Mouse (Mus musculus) midbrain, embryonic 12.5 days (tissue): ENCODE data around the gene Palmd. TPM values are rescaled to one million over a fixed set of nuclear protein-coding genes. Genes with fewer than 3 reads are reported as not detected.

Experiments
- ATAC-seq: fragments of 200-750 bp; cut with Nextera tagmentation; 2 replicates; pipeline ENCODE4 v1.8.0; 2017; ENCODE audit warnings: low read depth, moderate TSS enrichment, moderate library complexity; ENCODE audit not compliant: low FRiP score
- H3K27ac ChIP-seq: fragments of 300-500 bp; sonication (generic); replicated peaks from 2 replicates; pipeline ENCODE4 v1.5.1; 2016; ENCODE audit warnings: mild to moderate bottlenecking
- H3K27me3 ChIP-seq: fragments of 300-500 bp; sonication (generic); 2 replicates; pipeline ENCODE4 v1.6.1; 2016; ENCODE audit warnings: mild to moderate bottlenecking
- H3K36me3 ChIP-seq: fragments of 300-500 bp; sonication (generic); 2 replicates; pipeline ENCODE4 v1.6.1; 2016
- H3K4me1 ChIP-seq: fragments of 300-500 bp; sonication (generic); 2 replicates; pipeline ENCODE4 v1.6.1; 2016
- H3K4me2 ChIP-seq: fragments of 300-500 bp; sonication (generic); replicated peaks from 2 replicates; pipeline ENCODE4 v1.6.1; 2016; ENCODE audit warnings: mild to moderate bottlenecking, moderate library complexity
- H3K4me3 ChIP-seq: fragments of 300-500 bp; sonication (generic); 2 replicates; pipeline ENCODE4 v1.5.1; 2016; ENCODE audit warnings: mild to moderate bottlenecking
- H3K9ac ChIP-seq: fragments of 300-500 bp; sonication (generic); replicated peaks from 2 replicates; pipeline ENCODE4 v1.6.1; 2016; ENCODE audit warnings: mild to moderate bottlenecking, moderate library complexity
- H3K9me3 ChIP-seq: fragments of 300-500 bp; sonication (generic); 2 replicates; pipeline ENCODE4 v1.6.1; 2016; ENCODE audit warnings: mild to moderate bottlenecking
- WGBS: fragments of 180-500 bp; shearing (Covaris S2); methylation state at CpG from one replicate; pipeline ENCODE4 v1.1.7; 2016; 5-methylcytosine and 5-hydroxymethylcytosine counted together
- polyA plus RNA-seq: library from polyadenylated mRNA; unstranded; fragments of >200 nt; fragmentation: Nextera tagmentation; extraction: Ambion mirVana; gene quantifications from 2 replicates; pipeline ENCODE4 v1.2.1, GENCODE M21; 2016

The Palmd gene
- polyA plus RNA-seq, 1 experiment from 2014 or later = 6.5 TPM

DNA sequence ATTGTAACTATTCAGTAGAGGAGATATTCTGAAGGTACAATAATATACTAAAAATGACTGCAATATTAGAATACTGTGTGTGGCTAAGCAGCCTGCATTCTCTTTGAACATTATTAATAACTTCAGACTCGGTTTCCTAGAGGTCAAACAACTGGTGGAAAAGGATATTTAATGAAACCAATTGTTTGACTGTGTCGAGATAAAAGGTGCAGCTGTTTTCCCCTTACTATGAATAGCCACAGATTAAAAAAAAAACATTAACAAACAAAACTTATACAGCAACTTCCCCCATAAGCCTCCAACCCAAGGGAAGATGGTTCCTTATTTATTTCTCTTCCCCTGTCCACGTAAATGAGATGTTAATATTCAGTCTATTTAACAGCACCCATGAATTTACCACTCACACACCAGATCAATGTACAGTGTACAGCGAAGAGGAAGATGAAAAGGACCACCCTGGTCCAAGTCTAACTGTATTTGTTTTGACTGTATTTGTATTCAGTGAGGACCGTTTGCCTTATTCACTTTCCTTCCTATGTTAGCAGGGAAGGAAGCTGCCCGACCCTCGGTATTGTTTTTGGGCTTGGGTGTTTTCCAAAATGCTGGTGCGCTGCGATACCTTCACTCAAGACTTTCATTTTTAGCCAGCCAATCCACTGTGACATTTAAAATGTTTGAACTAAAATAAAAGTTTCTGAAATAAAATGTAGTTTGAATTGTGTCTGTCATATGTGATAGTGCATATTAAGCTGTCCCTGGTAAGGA is 13.2 kb upstream of the Palmd start:
- peaks cover 3% of the 10 kb centered on the region; the same call in 1 of the 2 replicates for H3K36me3 ChIP-seq
- no peaks in the 10 kb centered on the region for H3K27me3 ChIP-seq
- no peak overlapping the region for H3K4me3 ChIP-seq
- peaks cover 6% of the 10 kb centered on the region for H3K9me3 ChIP-seq
- H3K4me1 ChIP-seq = peaks cover 21% of the 10 kb centered on the region
- H3K9ac ChIP-seq = no peak overlapping the region
- H3K4me2 ChIP-seq = no peak overlapping the region
- ATAC-seq = no peak
- H3K27ac ChIP-seq = no peak overlapping the region
- WGBS = 84% methylated on average over 9 of the region's 9 CpGs

DNA sequence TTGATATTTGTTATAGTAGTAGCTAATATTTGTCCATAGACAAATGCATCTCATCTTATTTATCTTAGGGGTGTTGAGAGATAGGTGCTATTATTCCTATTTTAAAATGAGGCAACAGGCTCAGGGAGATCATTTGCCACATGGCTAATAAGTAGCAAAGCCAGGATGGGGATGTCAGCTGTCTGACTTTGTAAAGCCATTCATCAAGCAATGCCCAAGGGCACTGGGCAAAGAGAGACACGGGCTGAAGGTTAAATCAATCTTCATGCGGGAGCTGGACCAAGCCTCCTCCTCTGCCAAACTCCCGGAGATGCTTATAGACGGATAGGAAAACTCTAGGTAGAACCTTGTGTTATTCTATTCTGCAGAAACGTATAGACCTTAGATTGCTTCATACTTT is 999 bp upstream of the Palmd start:
- H3K9me3 ChIP-seq = no peaks in the 10 kb centered on the region

DNA sequence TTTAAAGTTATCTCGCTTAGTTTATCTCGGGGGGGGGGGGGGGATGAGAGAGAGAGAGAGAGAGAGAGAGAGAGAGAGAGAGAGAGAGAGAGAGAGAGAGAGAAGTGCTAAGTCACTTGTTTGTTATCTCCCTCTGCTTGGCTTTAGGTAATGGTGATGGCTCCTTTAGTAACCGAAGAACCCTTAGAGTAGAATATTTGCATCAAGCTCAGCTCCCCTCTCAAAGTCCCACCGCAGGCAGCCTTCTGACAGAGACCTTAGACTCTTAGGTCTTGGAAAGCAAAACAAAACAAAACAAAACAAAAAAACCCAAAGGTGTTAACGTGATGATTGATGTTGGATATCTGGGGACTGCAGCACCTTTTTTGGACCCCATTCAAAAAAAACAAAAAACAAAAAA is 216 bp upstream of the Palmd start:
- Histone ChIP-seq H3K36me3 (no peaks in the 10 kb centered on the region), H3K4me1 (peaks cover 14% of the 10 kb centered on the region), H3K27me3 (no peaks in the 10 kb centered on the region), H3K4me2 (peak overlapping the region; percentile 54), H3K27ac (peak overlapping the region; percentile 75), H3K4me3 (peak overlapping the region; percentile 36), H3K9me3 (no peaks in the 10 kb centered on the region), H3K9ac (peak overlapping the region; percentile 39; the same call in 1 of the 2 replicates)
- ATAC-seq = peak; percentile 36; the same call in 1 of the 2 replicates
- 20% methylated on average over 5 of the region's 5 CpGs for WGBS

More for the DNA sequence above, 999 bp upstream of the Palmd start:
- Histone ChIP-seq H3K4me3 (no peak overlapping the region), H3K36me3 (no peaks in the 10 kb centered on the region), H3K4me2 (no peak overlapping the region), H3K4me1 (peaks cover 14% of the 10 kb centered on the region), H3K27ac (no peak overlapping the region), H3K27me3 (no peaks in the 10 kb centered on the region), H3K9ac (no peak overlapping the region)
- 65% methylated on average over 5 of the region's 5 CpGs for WGBS
- no peak for ATAC-seq

DNA sequence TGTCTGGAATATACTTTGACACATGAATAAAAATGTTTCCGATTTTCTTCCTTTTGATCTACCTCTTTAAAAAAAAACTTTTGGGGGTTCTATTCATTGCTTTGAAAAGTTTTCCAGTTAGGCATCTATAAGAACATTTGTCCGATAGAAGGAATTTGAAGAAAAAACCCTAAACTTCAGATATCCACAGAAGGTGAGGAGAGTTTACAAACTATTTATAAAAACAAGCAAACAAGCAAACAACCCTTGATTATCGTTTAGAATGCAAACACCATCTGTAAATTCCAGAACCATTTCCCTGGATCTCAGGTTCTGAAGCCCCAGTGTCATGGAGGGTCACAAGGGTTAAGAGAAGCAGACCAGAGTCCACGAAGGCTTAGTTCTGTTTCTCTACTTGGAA is 820 bp downstream of the Palmd start, which contains the start of gene 4930455H04Rik:
Gene 4930455H04Rik (plus strand): TSS at position 301 of the 400 bp plus-strand sequence.
- H3K36me3 ChIP-seq = no peaks in the 10 kb centered on the region
- 69% methylated on average over 4 of the region's 4 CpGs for WGBS
- H3K27me3 ChIP-seq = no peaks in the 10 kb centered on the region
- H3K9ac ChIP-seq = peak within 1 kb of the TSS; percentile 39; the same call in 1 of the 2 replicates
- peaks cover 14% of the 10 kb centered on the region for H3K4me1 ChIP-seq
- ATAC-seq = no peak
- peak within 1 kb of the TSS; percentile 36 for H3K4me3 ChIP-seq
- H3K4me2 ChIP-seq = peak within 1 kb of the TSS; percentile 54
- no peaks in the 10 kb centered on the region for H3K9me3 ChIP-seq
- H3K27ac ChIP-seq = peak within 1 kb of the TSS; percentile 75

DNA sequence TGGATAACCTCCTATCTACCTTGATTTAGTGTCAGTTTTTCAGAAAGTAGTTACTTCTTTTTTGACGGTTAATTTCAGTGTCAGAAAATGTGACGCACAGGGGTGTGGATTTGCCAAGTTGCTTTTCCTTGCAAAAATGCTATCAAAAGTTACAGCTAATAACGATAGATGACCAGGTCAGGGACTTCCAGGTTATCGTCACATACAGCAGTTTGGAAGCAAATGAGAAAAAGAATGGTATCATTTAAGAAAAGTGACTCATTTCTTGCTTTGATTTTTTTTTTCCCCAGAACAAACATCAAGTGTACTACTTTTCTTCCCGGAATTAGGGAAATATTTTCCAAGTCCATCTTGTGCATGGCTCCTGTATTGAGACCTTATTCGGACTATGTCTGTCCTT is 1.4 kb downstream of the Palmd start:
- H3K27me3 ChIP-seq = no peaks in the 10 kb centered on the region
- H3K9me3 ChIP-seq = no peaks in the 10 kb centered on the region
- no peak overlapping the region for H3K4me2 ChIP-seq
- ATAC-seq = no peak
- H3K9ac ChIP-seq = no peak overlapping the region
- no peaks in the 10 kb centered on the region for H3K36me3 ChIP-seq
- no peak overlapping the region for H3K27ac ChIP-seq
- H3K4me3 ChIP-seq = no peak overlapping the region
- H3K4me1 ChIP-seq = peaks cover 14% of the 10 kb centered on the region
- 89% methylated on average over 6 of the region's 6 CpGs for WGBS

DNA sequence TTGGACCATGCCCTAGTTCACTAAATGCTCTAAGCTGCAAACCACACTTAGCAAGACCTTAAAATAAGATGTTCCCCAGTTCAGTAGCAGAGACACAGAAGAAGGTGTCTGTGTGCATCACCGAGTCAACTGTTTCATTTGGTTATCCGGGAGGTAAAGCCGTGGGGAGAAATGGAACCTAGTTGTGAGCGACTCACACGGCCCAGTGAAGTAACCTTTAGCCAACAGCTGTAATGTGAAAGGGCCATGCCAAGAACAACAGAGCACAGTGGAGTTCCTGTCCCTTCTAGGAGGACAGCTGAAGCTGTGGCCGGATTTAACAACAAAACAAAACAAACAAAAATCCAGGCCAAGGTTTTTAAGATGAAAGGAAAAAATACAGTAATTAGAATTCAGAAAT is 2.0 kb downstream of the Palmd start:
- Histone ChIP-seq H3K9ac (no peak overlapping the region), H3K27me3 (no peaks in the 10 kb centered on the region), H3K27ac (no peak overlapping the region), H3K36me3 (no peaks in the 10 kb centered on the region), H3K4me3 (no peak overlapping the region), H3K4me1 (peaks cover 14% of the 10 kb centered on the region), H3K4me2 (0 out of 2 replicates have a peak overlapping the region, but pooled peaks have one; percentile 17), H3K9me3 (no peaks in the 10 kb centered on the region)
- 67% methylated on average over 6 of the region's 6 CpGs for WGBS
- no peak for ATAC-seq

DNA sequence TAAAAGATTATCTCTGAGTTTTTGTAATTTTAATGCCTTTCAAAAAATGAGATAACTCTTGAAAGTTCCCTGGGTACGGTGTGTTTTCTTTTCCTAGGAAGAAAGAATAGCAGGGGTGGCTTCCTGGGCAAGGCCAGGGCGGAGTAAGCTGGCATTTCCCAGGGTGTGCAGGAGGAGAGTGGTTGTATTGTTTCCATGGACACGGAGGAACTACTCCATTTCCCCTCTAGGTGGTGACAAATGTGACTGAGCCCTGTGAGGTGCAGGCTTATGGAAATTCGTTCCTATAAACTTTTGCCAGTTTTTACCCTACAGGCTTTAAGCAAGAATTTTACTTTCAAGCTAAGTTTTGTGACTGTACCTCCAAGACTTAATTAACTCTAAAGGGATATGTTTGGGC is 2.6 kb downstream of the Palmd start:
- Histone ChIP-seq H3K4me2 (no peak overlapping the region), H3K4me3 (no peak overlapping the region), H3K27me3 (no peaks in the 10 kb centered on the region), H3K9ac (no peak overlapping the region), H3K4me1 (peaks cover 14% of the 10 kb centered on the region), H3K9me3 (no peaks in the 10 kb centered on the region), H3K36me3 (no peaks in the 10 kb centered on the region), H3K27ac (no peak overlapping the region)
- 25% methylated on average over 4 of the region's 4 CpGs for WGBS
- ATAC-seq = peak; percentile 66

DNA sequence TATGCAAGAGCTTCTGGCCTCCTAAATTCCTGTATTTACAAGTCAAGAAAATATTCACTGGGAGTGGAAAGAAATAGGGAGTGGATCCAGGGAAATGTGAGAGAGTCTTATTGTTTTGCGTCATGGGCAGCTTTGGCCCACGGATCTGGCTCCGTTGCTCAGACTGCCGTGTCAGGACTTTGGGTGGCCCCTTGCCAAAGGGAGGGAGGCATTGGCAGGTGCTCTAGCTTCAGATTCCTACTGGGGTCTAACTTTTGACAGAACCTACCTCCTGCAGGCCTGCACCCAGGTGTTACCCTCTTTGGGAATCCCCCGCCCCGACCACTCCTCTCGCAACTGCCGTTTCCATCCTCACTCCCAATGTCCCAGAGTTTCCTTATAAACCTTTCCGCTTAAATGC is 4.4 kb downstream of the Palmd start:
- 93% methylated on average over 9 of the region's 9 CpGs for WGBS

DNA sequence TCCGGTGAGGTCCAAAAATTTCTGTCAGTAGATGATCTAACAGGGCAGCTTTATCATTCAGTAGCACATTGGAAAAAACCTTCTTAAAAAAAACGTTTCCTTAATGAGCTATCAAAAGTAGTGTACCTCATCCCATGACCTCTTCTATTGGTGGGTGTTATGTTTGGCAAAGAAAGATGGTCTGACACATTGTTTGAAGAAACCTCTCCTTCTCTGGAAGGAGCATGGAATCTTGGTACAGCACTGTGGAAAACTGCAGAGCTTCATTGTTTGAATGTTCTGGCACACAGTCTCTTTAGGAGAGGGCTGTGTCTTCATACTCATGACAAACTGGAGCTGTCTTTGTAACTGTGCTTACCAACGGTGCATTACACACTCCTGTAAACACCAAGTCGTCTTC is 5.6 kb downstream of the Palmd start:
- H3K4me3 ChIP-seq = no peak overlapping the region
- no peak for ATAC-seq
- H3K27me3 ChIP-seq = no peaks in the 10 kb centered on the region
- H3K4me1 ChIP-seq = peaks cover 2% of the 10 kb centered on the region
- no peak overlapping the region for H3K4me2 ChIP-seq
- 70% methylated on average over 4 of the region's 4 CpGs for WGBS
- H3K9ac ChIP-seq = no peak overlapping the region
- no peak overlapping the region for H3K27ac ChIP-seq
- no peaks in the 10 kb centered on the region for H3K9me3 ChIP-seq
- H3K36me3 ChIP-seq = no peaks in the 10 kb centered on the region

More for the DNA sequence above, 4.4 kb downstream of the Palmd start:
- Histone ChIP-seq H3K36me3 (no peaks in the 10 kb centered on the region), H3K9ac (no peak overlapping the region), H3K4me2 (no peak overlapping the region), H3K4me3 (no peak overlapping the region), H3K4me1 (peaks cover 9% of the 10 kb centered on the region), H3K27me3 (no peaks in the 10 kb centered on the region), H3K9me3 (no peaks in the 10 kb centered on the region), H3K27ac (no peak overlapping the region)
- no peak for ATAC-seq

DNA sequence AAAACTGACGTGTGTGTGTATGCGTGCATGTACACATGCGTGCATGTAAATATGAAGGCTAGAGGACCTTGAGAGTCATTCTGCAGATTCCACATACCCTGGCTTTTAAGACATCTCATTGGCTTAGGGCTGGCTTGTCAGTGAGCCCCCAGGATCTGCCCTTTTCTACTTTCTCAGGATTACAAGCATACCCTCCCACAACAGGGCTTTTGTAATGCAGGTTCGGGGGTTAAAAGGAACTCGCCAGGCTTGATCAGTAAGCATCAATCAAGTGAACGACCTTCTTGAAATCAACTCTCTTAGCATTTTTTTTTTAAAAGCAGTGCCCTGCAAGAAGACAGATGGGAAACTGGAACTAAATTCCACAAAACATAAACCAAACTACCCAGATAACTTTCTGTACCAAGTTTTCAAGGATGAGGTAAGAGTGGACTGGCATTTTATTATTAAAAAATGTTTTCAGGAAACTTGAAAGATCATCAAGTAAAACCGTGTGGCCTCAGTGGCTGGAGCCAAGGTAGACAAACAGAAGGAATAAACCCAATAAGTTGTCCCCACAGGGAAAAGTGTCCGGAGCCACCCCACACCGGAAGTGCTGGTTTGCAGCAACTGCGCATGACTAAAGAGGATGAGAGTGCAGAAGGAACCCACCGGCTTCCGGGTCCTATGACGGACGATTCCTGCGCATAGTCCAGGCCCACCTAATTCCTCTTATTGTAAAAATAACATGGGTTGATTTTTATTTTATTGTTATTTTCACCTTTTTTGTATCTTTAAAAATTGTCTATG is 7.2 kb downstream of the Palmd start:
- Histone ChIP-seq H3K4me1 (no peaks in the 10 kb centered on the region), H3K4me3 (no peak overlapping the region), H3K9me3 (no peaks in the 10 kb centered on the region), H3K27ac (no peak overlapping the region), H3K9ac (no peak overlapping the region), H3K27me3 (no peaks in the 10 kb centered on the region), H3K4me2 (no peak overlapping the region), H3K36me3 (no peaks in the 10 kb centered on the region)
- no peak for ATAC-seq
- 69% methylated on average over 15 of the region's 15 CpGs for WGBS

DNA sequence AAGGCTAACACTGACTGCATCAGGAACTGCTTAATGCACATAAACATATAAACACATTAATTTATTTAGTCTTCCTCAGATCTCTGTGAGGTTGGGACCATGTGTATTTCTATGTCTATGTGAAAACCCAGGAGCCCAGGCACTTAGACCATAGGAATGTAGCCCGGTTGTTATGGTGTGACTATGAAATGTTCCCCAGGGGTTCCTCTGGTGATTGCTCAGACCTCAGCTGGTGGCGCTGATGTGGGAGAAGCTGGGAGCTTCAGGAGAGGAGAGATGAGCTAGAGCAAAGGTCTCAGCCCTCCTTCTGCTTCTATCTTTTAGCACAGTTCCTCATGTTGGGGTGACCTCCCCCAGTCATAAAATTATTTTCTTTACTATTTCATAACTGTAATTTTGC is 8.4 kb downstream of the Palmd start:
- no peak for ATAC-seq
- Histone ChIP-seq H3K27me3 (no peaks in the 10 kb centered on the region), H3K4me1 (no peaks in the 10 kb centered on the region), H3K9ac (no peak overlapping the region), H3K4me2 (no peak overlapping the region), H3K27ac (no peak overlapping the region), H3K36me3 (no peaks in the 10 kb centered on the region), H3K9me3 (no peaks in the 10 kb centered on the region), H3K4me3 (no peak overlapping the region)
- WGBS = 85% methylated on average over 2 of the region's 2 CpGs

DNA sequence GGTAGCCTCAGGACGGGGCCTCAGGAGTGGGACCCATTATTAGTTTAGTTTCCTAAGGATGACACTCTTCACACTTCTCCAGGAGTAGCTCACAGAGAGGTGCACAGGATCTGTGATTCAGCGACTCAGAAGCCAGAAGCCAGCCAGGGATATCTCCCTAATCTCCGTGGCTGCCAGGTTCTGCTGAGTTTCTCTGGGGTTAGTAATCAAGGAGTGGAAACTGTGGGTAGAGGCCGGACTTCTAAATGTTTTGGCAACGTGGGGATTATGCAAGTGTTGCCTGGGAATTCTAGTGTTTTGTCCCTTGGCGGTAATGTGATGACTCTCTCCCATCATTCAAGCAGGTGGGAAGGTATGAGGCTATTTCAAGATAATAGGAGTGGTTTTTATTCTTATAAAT is 13.7 kb downstream of the Palmd start:
- H3K9me3 ChIP-seq = no peaks in the 10 kb centered on the region
- H3K27ac ChIP-seq = no peak overlapping the region
- H3K36me3 ChIP-seq = no peaks in the 10 kb centered on the region
- H3K4me2 ChIP-seq = no peak overlapping the region
- H3K9ac ChIP-seq = no peak overlapping the region
- no peak overlapping the region for H3K4me3 ChIP-seq
- no peaks in the 10 kb centered on the region for H3K27me3 ChIP-seq
- ATAC-seq = no peak
- whole genome bisulfite sequencing = 69% methylated on average over 6 of the region's 6 CpGs
- no peaks in the 10 kb centered on the region for H3K4me1 ChIP-seq
